Mouse (Mus musculus): ENCODE measurements around the gene Tsc2.

Gene Tsc2

DNA sequence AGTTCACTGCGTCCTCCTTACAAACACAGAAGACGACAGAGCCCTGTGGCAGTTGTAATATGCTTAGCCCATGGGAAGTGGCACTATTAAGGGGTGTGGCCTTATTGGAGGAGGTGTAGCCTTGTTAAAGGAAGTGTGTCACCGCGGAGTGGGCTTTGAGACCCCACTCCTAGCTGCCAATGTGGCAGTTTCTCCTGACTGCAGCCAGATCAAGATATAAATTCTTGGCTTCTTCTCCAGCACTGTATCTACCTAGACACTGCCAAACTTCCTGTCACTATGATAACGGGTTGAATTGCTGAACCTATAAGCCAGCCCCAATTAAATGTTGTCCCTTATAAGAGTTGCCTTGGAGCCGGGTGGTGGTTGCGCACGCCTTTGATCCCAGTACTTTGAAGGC lies 7.0 kb downstream of the Tsc2 start:
- ATAC-seq (ENCODE audit: insufficient number of reproducible peaks, low FRiP score, low TSS enrichment): no peak

GRCm38 (mm10) chr17:24617561-24618194 lies 14.8 kb downstream of the Tsc2 start:
- no peak for ATAC-seq (ENCODE audit: insufficient number of reproducible peaks, low FRiP score, low TSS enrichment)

DNA sequence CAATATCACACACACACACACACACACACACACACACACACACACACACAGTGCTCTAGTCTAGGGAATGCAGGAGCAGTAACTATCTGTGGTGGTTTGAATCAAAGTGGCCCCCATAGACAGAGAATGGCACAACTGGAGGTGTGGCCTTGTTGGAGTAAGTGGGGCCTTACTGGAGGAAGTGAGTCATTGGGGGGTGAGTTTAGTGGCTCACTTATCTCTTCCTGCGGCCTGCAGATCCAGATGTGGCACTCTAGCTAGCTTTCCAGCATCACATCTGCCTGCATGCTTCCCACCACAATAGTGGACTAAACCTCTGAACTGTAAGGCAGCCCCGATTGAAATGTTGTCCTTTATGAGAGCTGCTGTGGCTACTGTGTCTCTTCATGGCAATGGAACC lies 21.7 kb downstream of the Tsc2 start:
- no peak for ATAC-seq (ENCODE audit: insufficient number of reproducible peaks, low FRiP score, low TSS enrichment)

GRCm38 (mm10) chr17:24608874-24609273 lies 23.6 kb downstream of the Tsc2 start:
- ATAC-seq (ENCODE audit: insufficient number of reproducible peaks, low FRiP score, low TSS enrichment): no peak

GRCm38 (mm10) chr17:24608370-24608769 lies 24.1 kb downstream of the Tsc2 start:
- ATAC-seq (ENCODE audit: insufficient number of reproducible peaks, low FRiP score, low TSS enrichment): no peak

GRCm38 (mm10) chr17:24604557-24604956 lies 27.9 kb downstream of the Tsc2 start:
- no peak for ATAC-seq (ENCODE audit: insufficient number of reproducible peaks, low FRiP score, low TSS enrichment)

- ATAC-seq (ENCODE audit: insufficient number of reproducible peaks, low FRiP score, low TSS enrichment): no peak
Observed at GRCm38 (mm10) chr17:24603961-24604360, 28.5 kb downstream of the Tsc2 start.

DNA sequence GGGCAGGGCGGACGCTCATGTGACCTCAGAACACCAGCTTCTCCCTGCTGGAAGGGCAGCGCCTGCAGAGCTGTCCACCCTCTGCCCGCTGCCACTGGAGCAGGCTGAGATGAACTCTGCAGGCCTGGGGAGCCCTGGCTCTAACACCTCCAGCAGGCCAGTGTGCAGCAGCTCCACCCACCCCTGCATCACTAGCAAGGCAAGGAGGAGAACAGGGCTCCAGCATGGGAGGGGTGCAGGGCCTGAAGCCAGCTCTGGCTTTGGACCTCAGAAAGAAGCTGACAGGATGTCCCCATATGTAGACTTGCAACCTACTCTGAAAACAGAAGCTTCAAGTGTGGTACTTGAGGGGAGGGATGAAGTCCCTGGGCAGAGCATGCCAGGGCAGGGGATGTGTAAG lies 31.9 kb downstream of the Tsc2 start:
- ATAC-seq (ENCODE audit: insufficient number of reproducible peaks, low FRiP score, low TSS enrichment): no peak

DNA sequence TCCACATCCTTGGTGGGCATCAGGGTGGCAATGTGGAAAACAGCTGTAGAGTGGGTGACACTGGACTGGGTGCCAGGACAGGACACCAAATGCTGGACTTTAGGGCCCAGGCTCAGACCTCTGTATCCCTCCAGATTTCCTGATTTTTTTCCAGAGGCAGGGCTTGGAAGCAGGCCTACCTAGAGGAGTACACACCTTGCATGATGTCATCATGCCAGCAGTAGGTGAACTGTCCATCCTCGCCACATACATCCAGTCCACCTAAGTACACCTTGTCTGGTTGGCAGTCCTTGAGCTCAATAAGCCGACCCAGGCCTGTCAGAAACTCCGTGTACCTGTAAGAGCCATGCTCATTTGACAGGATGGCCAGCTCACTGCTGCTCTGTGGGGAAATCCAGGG lies 34.4 kb downstream of the Tsc2 start:
- ATAC-seq (ENCODE audit: insufficient number of reproducible peaks, low FRiP score, low TSS enrichment): no peak

DNA sequence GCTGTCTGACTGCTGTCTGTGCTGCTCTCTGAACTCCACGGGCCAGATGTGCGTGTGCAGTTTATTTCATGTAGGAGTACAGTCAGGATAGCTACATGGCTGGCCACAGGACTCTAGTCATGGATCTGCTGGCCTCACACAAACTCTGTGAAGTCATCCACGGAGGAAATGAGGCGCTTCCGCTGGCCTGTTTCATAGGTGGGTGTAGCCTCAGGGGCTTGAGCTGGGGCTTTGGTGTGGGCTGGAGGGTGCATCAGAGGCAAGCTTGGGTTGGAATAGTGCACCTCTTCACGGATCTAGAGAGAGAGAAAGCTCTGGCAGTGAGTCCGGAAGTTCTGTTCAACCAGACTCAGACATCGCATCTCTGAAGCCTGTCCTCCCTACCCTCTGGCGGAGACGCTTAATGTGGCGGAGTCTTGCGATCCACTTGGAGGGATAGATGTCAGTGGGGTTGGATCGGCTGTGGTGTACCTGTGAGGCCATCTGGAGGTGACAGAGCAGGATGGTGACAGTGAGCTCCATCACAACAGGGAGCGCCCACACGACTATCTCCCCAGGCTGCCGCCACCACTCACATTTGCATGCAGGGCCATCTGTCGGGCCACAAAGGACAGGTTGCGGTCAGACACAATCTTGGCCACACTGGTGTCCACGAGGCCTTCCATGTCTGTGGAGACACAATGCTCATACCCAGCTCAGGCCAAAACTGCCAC lies 35.8 kb downstream of the Tsc2 start:
- peak; percentile 70; the same call in 1 of the 2 replicates for ATAC-seq (ENCODE audit: insufficient number of reproducible peaks, low FRiP score, low TSS enrichment)

DNA sequence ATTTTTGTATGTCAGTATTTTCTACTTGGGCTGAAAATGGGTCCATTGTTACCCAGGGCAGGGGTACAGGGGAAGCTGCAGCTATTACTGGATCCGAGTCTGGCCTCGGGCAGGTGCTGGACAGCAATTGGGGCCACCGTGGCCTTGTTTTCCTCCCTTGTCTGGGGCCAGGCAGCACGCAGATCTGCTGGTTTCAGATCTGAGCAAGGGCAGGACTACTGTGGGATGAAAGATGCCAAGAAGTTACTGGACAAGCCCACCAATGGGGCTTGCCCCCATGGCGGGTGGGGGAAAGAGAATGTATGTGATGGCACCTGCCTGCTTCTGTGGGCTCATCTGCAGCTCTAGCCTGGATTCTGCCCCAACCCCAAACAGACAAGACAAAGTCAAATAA lies 36.4 kb downstream of the Tsc2 start:
- no peak for ATAC-seq (ENCODE audit: insufficient number of reproducible peaks, low FRiP score, low TSS enrichment)

DNA sequence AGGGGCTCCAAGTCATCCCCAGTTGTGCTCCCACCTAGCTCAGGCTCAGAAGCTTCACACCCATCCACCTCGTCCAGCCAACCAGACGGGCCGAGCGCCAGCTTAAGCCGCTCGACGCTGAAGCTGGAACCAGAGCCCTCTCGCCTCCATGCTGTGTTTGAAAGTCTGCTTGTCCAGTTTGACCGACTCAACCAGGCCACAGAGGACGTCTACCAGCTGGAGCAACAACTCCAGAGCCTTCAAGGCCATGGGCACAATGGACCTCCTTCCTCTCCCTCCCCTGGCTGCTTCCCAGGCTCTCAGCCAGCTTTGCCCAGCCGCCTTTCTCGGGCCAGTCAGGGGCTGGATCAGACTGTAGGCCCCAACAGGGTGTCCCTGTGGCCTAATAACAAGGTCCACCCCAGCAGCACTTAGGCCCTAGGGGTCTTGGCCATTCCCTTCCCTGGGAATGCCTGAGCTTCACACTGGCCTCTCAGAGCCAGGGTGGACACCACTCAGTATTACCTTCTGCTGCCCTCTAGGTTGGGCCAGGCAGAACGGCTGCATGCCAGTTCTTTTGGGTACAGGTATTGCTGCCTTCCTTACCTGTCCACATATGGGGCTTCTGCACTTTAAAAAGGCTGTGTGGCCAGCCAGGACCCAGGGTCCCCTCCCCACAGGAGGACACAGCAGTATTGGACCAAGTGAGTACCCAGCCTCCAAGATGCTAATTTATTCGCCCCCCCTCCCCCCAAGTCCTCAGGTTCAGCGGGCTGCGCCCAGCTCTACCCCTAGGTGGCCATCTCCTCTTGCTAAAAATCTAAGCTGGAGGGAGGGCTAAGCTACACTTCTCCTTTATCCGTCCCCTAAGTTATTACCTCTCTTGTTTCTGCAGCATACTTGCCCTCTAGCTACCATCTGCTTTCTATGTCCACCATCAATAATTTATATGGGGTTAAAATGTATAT lies 37.0 kb downstream of the Tsc2 start:
- ATAC-seq (ENCODE audit: insufficient number of reproducible peaks, low FRiP score, low TSS enrichment): peak; percentile 38

DNA sequence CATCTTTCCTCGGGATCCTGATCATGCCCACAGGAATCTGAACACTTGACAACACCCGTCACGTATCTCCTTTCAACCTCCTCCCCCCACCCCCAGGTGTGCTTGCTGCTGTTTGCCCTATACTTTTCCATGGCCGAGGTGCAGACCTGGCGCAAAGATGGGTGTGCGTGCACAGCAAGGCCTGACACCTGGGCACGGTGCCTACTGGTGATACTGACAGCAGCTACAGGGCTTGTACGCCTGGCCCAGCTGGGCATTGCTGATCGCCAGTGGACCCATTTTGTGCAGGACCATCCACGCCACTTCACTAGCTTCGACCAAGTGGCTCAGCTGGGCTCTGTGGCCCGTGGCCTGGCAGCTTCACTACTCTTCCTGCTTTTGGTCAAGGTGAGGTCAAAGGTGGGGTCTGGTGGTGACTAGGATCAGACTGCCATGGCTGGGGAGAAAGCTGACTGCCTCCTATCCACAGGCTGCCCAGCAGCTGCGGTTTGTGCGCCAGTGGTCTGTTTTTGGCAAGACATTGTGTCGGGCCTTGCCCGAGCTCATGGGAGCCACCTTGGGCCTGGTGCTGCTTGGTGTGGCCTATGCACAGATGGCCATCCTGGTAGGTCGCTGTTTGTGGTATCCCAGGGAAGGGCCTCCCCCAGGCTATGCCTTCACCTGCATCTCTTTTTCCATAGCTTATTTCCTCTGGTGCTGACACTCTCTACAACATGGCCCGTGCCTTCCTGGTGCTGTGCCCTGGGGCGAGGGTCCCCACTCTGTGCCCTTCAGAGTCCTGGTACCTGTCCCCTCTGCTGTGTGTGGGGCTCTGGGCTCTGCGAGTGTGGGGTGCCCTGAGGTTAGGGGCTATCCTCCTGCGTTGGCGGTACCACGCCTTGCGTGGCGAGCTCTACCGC lies 38.2 kb downstream of the Tsc2 start:
- ATAC-seq (ENCODE audit: insufficient number of reproducible peaks, low FRiP score, low TSS enrichment): no peak

- ATAC-seq (ENCODE audit: insufficient number of reproducible peaks, low FRiP score, low TSS enrichment): no peak
Observed at GRCm38 (mm10) chr17:24593248-24593647, 39.2 kb downstream of the Tsc2 start.

- no peak for ATAC-seq (ENCODE audit: insufficient number of reproducible peaks, low FRiP score, low TSS enrichment)
Observed at GRCm38 (mm10) chr17:24591695-24592094, 40.7 kb downstream of the Tsc2 start.

- ATAC-seq (ENCODE audit: insufficient number of reproducible peaks, low FRiP score, low TSS enrichment): no peak
Observed at GRCm38 (mm10) chr17:24590943-24591342, 41.5 kb downstream of the Tsc2 start.

DNA sequence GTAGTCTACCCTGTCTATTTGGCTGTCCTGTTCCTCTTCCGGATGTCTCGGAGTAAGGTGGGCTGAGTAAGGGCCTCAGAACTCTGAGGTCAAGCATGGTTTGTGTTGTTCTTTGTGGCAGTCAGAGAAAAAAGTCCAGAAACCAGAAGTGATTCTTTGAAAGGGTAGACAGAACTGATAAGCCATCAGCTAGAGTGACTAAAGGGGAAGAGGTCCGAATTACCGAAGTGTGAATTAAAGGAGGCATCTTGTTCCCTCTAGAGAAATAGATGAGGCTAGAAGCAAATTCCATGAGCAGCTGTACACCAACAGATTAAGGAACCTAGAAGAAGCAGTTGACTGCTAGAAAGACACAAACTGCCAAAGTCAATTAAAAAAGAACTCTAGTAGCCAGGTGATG lies 45.9 kb downstream of the Tsc2 start:
- no peak for ATAC-seq (ENCODE audit: insufficient number of reproducible peaks, low FRiP score, low TSS enrichment)

DNA sequence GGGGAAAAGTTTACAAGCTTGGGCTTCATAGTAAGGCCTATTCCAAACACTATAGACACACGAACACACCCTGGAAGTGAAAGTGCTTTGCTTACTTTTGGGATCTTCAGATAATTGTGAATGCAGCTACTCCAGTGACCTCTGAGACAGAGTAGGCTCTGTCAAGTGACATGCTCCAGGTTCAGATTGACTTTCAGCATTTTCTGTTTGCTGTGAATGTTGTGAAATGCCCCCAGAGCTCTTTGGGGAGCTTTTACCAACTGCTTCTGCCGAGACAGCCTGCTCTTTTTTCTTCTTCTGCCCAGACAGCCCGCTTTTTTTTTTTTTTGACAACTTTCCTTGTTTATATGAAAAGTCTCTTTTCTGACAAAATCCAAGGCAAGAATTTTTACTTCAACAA lies 47.9 kb downstream of the Tsc2 start:
- ATAC-seq (ENCODE audit: insufficient number of reproducible peaks, low FRiP score, low TSS enrichment): no peak

- ATAC-seq (ENCODE audit: insufficient number of reproducible peaks, low FRiP score, low TSS enrichment): no peak
Observed at GRCm38 (mm10) chr17:24583599-24584460, 48.6 kb downstream of the Tsc2 start.

All from cerebellum, adult (tissue).